Mouse (Mus musculus) C2C12 (cell line): Measurements from ENCODE around the gene Ndst2. TPM values are rescaled to one million over a fixed set of nuclear protein-coding genes. Genes with fewer than 3 reads are reported as not detected.
A peak's percentile ranks its signal among the peaks of the same experiment; 100 is the strongest.

Experiments
- H3K27me3 ChIP-seq: one replicate; pipeline ENCODE4 v1.6.1; 2011; ENCODE audit not compliant: control insufficient read depth, insufficient read depth, insufficient read length
- H3K36me3 ChIP-seq: one replicate; pipeline ENCODE4 v1.6.1; 2011; ENCODE audit not compliant: control insufficient read depth, insufficient read depth
- H3K4me3 ChIP-seq: one replicate; pipeline ENCODE4 v1.5.1; 2011; ENCODE audit warnings: mild to moderate bottlenecking, control low read depth; ENCODE audit not compliant: poor library complexity, insufficient read depth, severe bottlenecking
- H3K79me2 ChIP-seq: one replicate; pipeline ENCODE4 v1.6.1; 2011; ENCODE audit not compliant: control insufficient read depth, insufficient read depth
- H3K79me3 ChIP-seq: one replicate; pipeline ENCODE4 v1.6.1; 2011; ENCODE audit warnings: low read depth, control low read depth
- H3ac ChIP-seq: one replicate; pipeline ENCODE3; 2011; ENCODE audit warnings: low read depth; ENCODE audit not compliant: control insufficient read depth, insufficient read length
- CEBPB ChIP-seq: IDR thresholded peaks from one replicate; pipeline ENCODE4 v1.6.1; 2011; ENCODE audit warnings: low read depth, mild to moderate bottlenecking, control low read depth, moderate library complexity
- CTCF ChIP-seq: IDR thresholded peaks from one replicate; pipeline ENCODE4 v1.5.1; 2011; ENCODE audit not compliant: control insufficient read depth, insufficient read depth, insufficient read length
- FOSL1 ChIP-seq: IDR thresholded peaks from one replicate; pipeline ENCODE4 v1.8.0; 2011; ENCODE audit warnings: mild to moderate bottlenecking, low read length; ENCODE audit not compliant: poor library complexity, insufficient read depth, severe bottlenecking
- MAX ChIP-seq: IDR thresholded peaks from one replicate; pipeline ENCODE4 v1.6.1; 2011; ENCODE audit warnings: mild to moderate bottlenecking, control low read depth
- MYOD1 ChIP-seq: IDR thresholded peaks from one replicate; pipeline ENCODE4 v1.6.1; 2011; ENCODE audit warnings: low read depth; ENCODE audit not compliant: control insufficient read depth, insufficient read length
- MYOG ChIP-seq: IDR thresholded peaks from one replicate; pipeline ENCODE4 v1.6.1; 2011; ENCODE audit not compliant: control insufficient read depth, insufficient read length; ENCODE audit errors: extremely low read depth
- USF1 ChIP-seq: IDR thresholded peaks from one replicate; pipeline ENCODE4 v1.6.1; 2011; ENCODE audit warnings: low read depth, mild to moderate bottlenecking, control low read depth, moderate library complexity
- polyA plus RNA-seq: library from polyadenylated mRNA; unstranded; fragments of >200 nt; fragmentation: generic; extraction: Trizol; gene quantifications from one replicate; pipeline ENCODE4 v1.2.1, GENCODE M21; 2012; ENCODE audit warnings: missing spikeins

Ndst2 gene
- polyA plus RNA-seq, 1 experiment, result 13.5 TPM

GRCm38 (mm10) chr14:20702096-20702740 is 32.1 kb downstream of the Ndst2 start:
- Histone ChIP-seq H3K79me2 (peaks cover 77% of the 10 kb centered on the region), H3K79me3 (peaks cover 58% of the 10 kb centered on the region), H3K36me3 (peaks cover 28% of the 10 kb centered on the region), H3ac (peak overlapping the region; percentile 66), H3K27me3 (no peaks in the 10 kb centered on the region), H3K4me3 (peak overlapping the region; percentile 84)
- TF ChIP-seq FOSL1 (no peak), CTCF (no peak), MYOG (no peak), MAX (no peak), MYOD1 (no peak)

- Histone ChIP-seq H3K27me3 (no peaks in the 10 kb centered on the region), H3ac (peak overlapping the region; percentile 46), H3K36me3 (peaks cover 29% of the 10 kb centered on the region), H3K4me3 (peak overlapping the region; percentile 84), H3K79me2 (peaks cover 83% of the 10 kb centered on the region), H3K79me3 (peaks cover 63% of the 10 kb centered on the region)
- TF ChIP-seq CTCF (no peak), MYOD1 (no peak)
These were observed 32.8 kb downstream of the Ndst2 start for GRCm38 (mm10) chr14:20701554-20701953.

GRCm38 (mm10) chr14:20700362-20700761 is 34.0 kb downstream of the Ndst2 start:
- no peak for TF ChIP-seq CTCF
- no peak for TF ChIP-seq MYOD1
- no peak for TF ChIP-seq MYOG
- TF ChIP-seq USF1, result no peak
- TF ChIP-seq FOSL1, result no peak
- no peak for TF ChIP-seq MAX
- TF ChIP-seq CEBPB, result no peak
- H3K79me2 ChIP-seq, result peaks cover 93% of the 10 kb centered on the region
- H3K79me3 ChIP-seq, result peaks cover 72% of the 10 kb centered on the region
- H3K36me3 ChIP-seq, result peaks cover 30% of the 10 kb centered on the region
- no peak overlapping the region for H3K4me3 ChIP-seq
- no peak overlapping the region for H3ac ChIP-seq
- no peaks in the 10 kb centered on the region for H3K27me3 ChIP-seq

- Histone ChIP-seq H3K79me2 (peaks cover 79% of the 10 kb centered on the region), H3K79me3 (peaks cover 61% of the 10 kb centered on the region), H3K36me3 (peaks cover 27% of the 10 kb centered on the region), H3K27me3 (no peaks in the 10 kb centered on the region), H3K4me3 (no peak overlapping the region), H3ac (no peak overlapping the region)
- no peak for TF ChIP-seq CEBPB
- TF ChIP-seq USF1, result no peak
- TF ChIP-seq CTCF, result no peak
- TF ChIP-seq MAX, result no peak
- no peak for TF ChIP-seq FOSL1
- no peak for TF ChIP-seq MYOD1
- TF ChIP-seq MYOG, result no peak
These were observed 35.8 kb downstream of the Ndst2 start for GRCm38 (mm10) chr14:20698515-20698914.

GRCm38 (mm10) chr14:20696986-20697385 is 37.4 kb downstream of the Ndst2 start:
- H3ac ChIP-seq, result no peak overlapping the region
- H3K79me3 ChIP-seq, result peaks cover 53% of the 10 kb centered on the region
- peaks cover 42% of the 10 kb centered on the region for H3K36me3 ChIP-seq
- peaks cover 64% of the 10 kb centered on the region for H3K79me2 ChIP-seq
- no peaks in the 10 kb centered on the region for H3K27me3 ChIP-seq
- TF ChIP-seq MYOG, result no peak
- TF ChIP-seq MAX, result no peak
- no peak for TF ChIP-seq FOSL1
- TF ChIP-seq USF1, result no peak
- H3K4me3 ChIP-seq, result no peak overlapping the region

- Histone ChIP-seq H3K79me3 (peaks cover 43% of the 10 kb centered on the region), H3K27me3 (no peaks in the 10 kb centered on the region), H3K36me3 (peaks cover 52% of the 10 kb centered on the region), H3ac (peak overlapping the region; percentile 55), H3K4me3 (peak overlapping the region; percentile 56), H3K79me2 (peaks cover 54% of the 10 kb centered on the region)
- TF ChIP-seq CEBPB, result no peak
- TF ChIP-seq MYOG, result no peak
These were observed 38.4 kb downstream of the Ndst2 start for GRCm38 (mm10) chr14:20695761-20696520.
